Mouse (Mus musculus): ENCODE measurements at regions not wholly inside any gene's neighbourhood (a gene's known extent, or its start where the extent isn't known, plus 50 kb on each side); places are given as distances from the start of the nearest gene placed in this dataset.
"Not testable (repeated sequence)": the region's sequence is repeated elsewhere in the genome, so short reads cannot be mapped to it uniquely, and the experiment has no call there.

- H3K9ac ChIP-seq (ENCODE audit: low read length); H3K9me3 ChIP-seq (ENCODE audit: control insufficient read depth, low read length); H3K4me1 ChIP-seq (ENCODE audit: control insufficient read depth, insufficient read depth, low read length); H3K4me3 ChIP-seq (ENCODE audit: low read depth, low read length); ATAC-seq (ENCODE audit: insufficient number of reproducible peaks, low FRiP score, low TSS enrichment, low read depth); H3K27ac ChIP-seq (replicated peaks; ENCODE audit: low read depth, low read length); H3K36me3 ChIP-seq (ENCODE audit: control insufficient read depth, insufficient read depth, low read length); H3K4me2 ChIP-seq (ENCODE audit: low read depth, severe bottlenecking); DNase-seq (ENCODE audit: low spot score): not testable (repeated sequence)
- H3K27me3 ChIP-seq (ENCODE audit: control insufficient read depth, insufficient read depth, low read length), result peaks cover 39% of the 10 kb centered on the region
- 93% methylated on average over 19 of the region's 19 CpGs for whole genome bisulfite sequencing
These were observed 62.7 kb upstream of the Top1 start for GRCm38 (mm10) chr2:160583034-160583433.

GRCm38 (mm10) chr2:160583506-160583905 lies 62.2 kb upstream of the Top1 start:
- H3K27ac ChIP-seq (replicated peaks; ENCODE audit: low read depth, low read length), result no peak overlapping the region
- 61% methylated on average over 6 of the region's 6 CpGs for WGBS
- no peaks in the 10 kb centered on the region for H3K4me1 ChIP-seq (ENCODE audit: control insufficient read depth, insufficient read depth, low read length)
- no peaks in the 10 kb centered on the region for H3K9me3 ChIP-seq (ENCODE audit: control insufficient read depth, low read length)
- ATAC-seq (ENCODE audit: insufficient number of reproducible peaks, low FRiP score, low TSS enrichment, low read depth), result no peak
- no peak overlapping the region for H3K4me2 ChIP-seq (ENCODE audit: low read depth, severe bottlenecking)
- no peaks in the 10 kb centered on the region for H3K36me3 ChIP-seq (ENCODE audit: control insufficient read depth, insufficient read depth, low read length)
- H3K9ac ChIP-seq (ENCODE audit: low read length), result no peak overlapping the region
- no peak overlapping the region for H3K4me3 ChIP-seq (ENCODE audit: low read depth, low read length)
- no peak for DNase-seq (ENCODE audit: low spot score)
- H3K27me3 ChIP-seq (ENCODE audit: control insufficient read depth, insufficient read depth, low read length), result peaks cover 35% of the 10 kb centered on the region

GRCm38 (mm10) chr2:160584568-160584967 lies 61.1 kb upstream of the Top1 start:
- Histone ChIP-seq H3K4me2 (ENCODE audit: low read depth, severe bottlenecking) (no peak overlapping the region), H3K27me3 (ENCODE audit: control insufficient read depth, insufficient read depth, low read length) (peaks cover 27% of the 10 kb centered on the region), H3K27ac (replicated peaks; ENCODE audit: low read depth, low read length) (no peak overlapping the region), H3K4me3 (ENCODE audit: low read depth, low read length) (no peak overlapping the region), H3K36me3 (ENCODE audit: control insufficient read depth, insufficient read depth, low read length) (no peaks in the 10 kb centered on the region), H3K4me1 (ENCODE audit: control insufficient read depth, insufficient read depth, low read length) (no peaks in the 10 kb centered on the region), H3K9ac (ENCODE audit: low read length) (no peak overlapping the region), H3K9me3 (ENCODE audit: control insufficient read depth, low read length) (no peaks in the 10 kb centered on the region)
- no peak for DNase-seq (ENCODE audit: low spot score)
- ATAC-seq (ENCODE audit: insufficient number of reproducible peaks, low FRiP score, low TSS enrichment, low read depth), result no peak
- 51% methylated on average over 9 of the region's 9 CpGs for WGBS

DNA sequence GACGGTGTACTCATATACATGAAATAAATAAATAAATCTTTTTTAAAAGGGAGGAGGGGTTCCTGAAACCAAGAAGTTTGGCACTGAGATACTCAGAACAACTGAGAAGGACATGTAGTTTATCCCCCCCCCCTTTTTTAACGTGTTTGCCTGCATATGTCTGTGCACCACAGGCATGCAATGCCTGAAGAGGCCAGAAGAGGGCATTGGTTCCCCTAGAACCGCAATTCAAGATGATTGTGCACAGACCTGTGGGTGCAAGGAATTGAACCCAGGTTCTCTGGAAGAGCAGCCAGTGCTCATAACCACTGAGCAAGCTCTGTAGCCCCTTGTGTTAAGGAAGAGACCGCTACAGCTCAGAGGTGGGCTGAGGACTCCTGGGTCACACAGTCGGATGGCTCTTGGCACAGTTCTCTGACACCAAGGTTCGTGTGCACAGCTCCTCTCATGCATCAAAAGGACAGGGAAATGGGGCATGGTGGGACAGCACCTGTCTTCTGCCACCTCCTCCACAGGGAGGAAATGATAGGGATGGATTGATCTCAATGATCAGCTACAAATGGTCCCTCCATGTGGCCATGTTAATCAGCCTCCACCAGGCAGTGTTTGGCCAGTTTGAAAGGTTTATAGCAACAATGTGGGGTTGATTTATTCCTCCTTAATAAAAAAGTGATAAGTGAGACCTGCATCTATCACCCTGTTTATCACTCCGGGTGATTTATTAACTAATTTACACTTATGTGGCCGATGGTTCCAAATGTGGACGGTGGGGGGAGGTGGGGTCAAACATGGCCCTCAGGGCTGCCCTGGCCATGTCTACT lies 58.5 kb upstream of the Top1 start:
- Histone ChIP-seq H3K4me2 (ENCODE audit: low read depth, severe bottlenecking) (no peak overlapping the region), H3K4me1 (ENCODE audit: control insufficient read depth, insufficient read depth, low read length) (no peaks in the 10 kb centered on the region), H3K27me3 (ENCODE audit: control insufficient read depth, insufficient read depth, low read length) (peaks cover 5% of the 10 kb centered on the region; the same call in 1 of the 2 replicates), H3K36me3 (ENCODE audit: control insufficient read depth, insufficient read depth, low read length) (no peaks in the 10 kb centered on the region), H3K9me3 (ENCODE audit: control insufficient read depth, low read length) (no peaks in the 10 kb centered on the region), H3K27ac (replicated peaks; ENCODE audit: low read depth, low read length) (no peak overlapping the region), H3K9ac (ENCODE audit: low read length) (no peak overlapping the region), H3K4me3 (ENCODE audit: low read depth, low read length) (no peak overlapping the region)
- 53% methylated on average over 9 of the region's 9 CpGs for WGBS
- no peak for ATAC-seq (ENCODE audit: insufficient number of reproducible peaks, low FRiP score, low TSS enrichment, low read depth)
- no peak for DNase-seq (ENCODE audit: low spot score)

DNA sequence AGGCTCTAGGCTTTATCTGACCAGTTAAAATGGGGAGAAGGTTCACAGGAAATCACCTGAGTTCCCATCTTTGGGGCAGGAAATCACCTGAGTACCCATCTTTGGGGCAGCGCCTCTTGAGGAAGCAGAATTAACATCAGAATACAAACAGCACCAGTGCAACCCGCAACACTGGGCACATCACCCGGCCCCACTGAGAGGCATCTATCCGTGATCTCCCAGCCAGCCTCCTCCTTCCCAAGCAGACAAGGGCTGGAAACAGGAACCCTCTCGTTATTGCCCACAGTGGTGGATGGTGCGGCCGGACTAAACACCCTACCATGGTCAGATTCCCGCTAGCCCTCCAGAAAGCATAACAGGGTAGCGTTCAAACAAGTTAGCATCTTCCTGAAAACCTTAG lies 57.3 kb upstream of the Top1 start:
- H3K4me2 ChIP-seq (ENCODE audit: low read depth, severe bottlenecking), result no peak overlapping the region
- no peaks in the 10 kb centered on the region for H3K4me1 ChIP-seq (ENCODE audit: control insufficient read depth, insufficient read depth, low read length)
- no peaks in the 10 kb centered on the region for H3K36me3 ChIP-seq (ENCODE audit: control insufficient read depth, insufficient read depth, low read length)
- no peak overlapping the region for H3K9ac ChIP-seq (ENCODE audit: low read length)
- H3K9me3 ChIP-seq (ENCODE audit: control insufficient read depth, low read length), result no peaks in the 10 kb centered on the region
- WGBS, result 81% methylated on average over 9 of the region's 9 CpGs
- ATAC-seq (ENCODE audit: insufficient number of reproducible peaks, low FRiP score, low TSS enrichment, low read depth), result no peak
- peaks cover 5% of the 10 kb centered on the region; the same call in 1 of the 2 replicates for H3K27me3 ChIP-seq (ENCODE audit: control insufficient read depth, insufficient read depth, low read length)
- DNase-seq (ENCODE audit: low spot score), result no peak
- H3K4me3 ChIP-seq (ENCODE audit: low read depth, low read length), result no peak overlapping the region
- no peak overlapping the region for H3K27ac ChIP-seq (replicated peaks; ENCODE audit: low read depth, low read length)

DNA sequence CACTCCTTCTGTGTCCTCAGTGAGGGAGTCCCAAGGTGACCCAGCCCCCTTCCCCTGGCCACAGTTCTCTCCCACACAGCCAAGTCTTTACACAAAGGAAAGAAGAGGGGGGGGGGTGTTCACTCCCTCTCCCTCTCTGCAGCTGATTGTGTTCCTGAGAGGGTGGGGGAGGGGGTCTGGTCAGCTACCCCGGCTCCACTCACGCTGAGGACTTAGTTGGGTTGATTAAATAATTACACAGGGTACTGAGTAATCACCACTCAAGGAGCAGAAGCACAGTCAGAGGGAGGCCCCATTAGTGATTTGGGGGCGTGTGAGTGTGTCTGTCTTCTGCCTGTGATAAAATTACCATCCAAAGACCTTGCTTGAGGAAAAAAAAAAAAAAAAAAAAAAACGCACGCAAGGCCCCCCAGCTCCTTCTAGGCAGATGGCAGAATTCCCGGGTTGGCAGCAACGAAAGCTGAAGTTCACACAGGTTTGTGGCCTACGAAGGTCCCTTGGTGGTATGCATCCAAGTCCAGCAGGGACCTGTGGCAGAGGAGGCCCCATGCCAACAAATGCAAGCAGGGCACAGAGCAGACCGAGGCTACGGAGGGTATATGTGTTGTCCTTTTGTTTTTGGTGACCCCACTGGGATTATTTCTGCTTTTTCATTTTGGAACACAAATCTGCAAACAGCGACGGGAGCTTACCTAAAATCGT lies 55.3 kb upstream of the Top1 start:
- Histone ChIP-seq H3K4me1 (ENCODE audit: control insufficient read depth, insufficient read depth, low read length) (no peaks in the 10 kb centered on the region), H3K36me3 (ENCODE audit: control insufficient read depth, insufficient read depth, low read length) (no peaks in the 10 kb centered on the region), H3K9ac (ENCODE audit: low read length) (no peak overlapping the region), H3K27ac (replicated peaks; ENCODE audit: low read depth, low read length) (no peak overlapping the region), H3K9me3 (ENCODE audit: control insufficient read depth, low read length) (no peaks in the 10 kb centered on the region), H3K4me2 (ENCODE audit: low read depth, severe bottlenecking) (no peak overlapping the region), H3K27me3 (ENCODE audit: control insufficient read depth, insufficient read depth, low read length) (0 out of 2 replicates have a peak, but pooled peaks cover 2% of the 10 kb centered on the region), H3K4me3 (ENCODE audit: low read depth, low read length) (no peak overlapping the region)
- WGBS, result 55% methylated on average over 13 of the region's 13 CpGs
- no peak for DNase-seq (ENCODE audit: low spot score)
- no peak for ATAC-seq (ENCODE audit: insufficient number of reproducible peaks, low FRiP score, low TSS enrichment, low read depth)

GRCm38 (mm10) chr2:160591446-160592180 lies 54.1 kb upstream of the Top1 start:
- DNase-seq (ENCODE audit: low spot score) (no peak), ATAC-seq (ENCODE audit: insufficient number of reproducible peaks, low FRiP score, low TSS enrichment, low read depth) (no peak)
- H3K27me3 ChIP-seq (ENCODE audit: control insufficient read depth, insufficient read depth, low read length), result no peaks in the 10 kb centered on the region
- no peaks in the 10 kb centered on the region for H3K36me3 ChIP-seq (ENCODE audit: control insufficient read depth, insufficient read depth, low read length)
- H3K4me3 ChIP-seq (ENCODE audit: low read depth, low read length), result no peak overlapping the region
- H3K4me2 ChIP-seq (ENCODE audit: low read depth, severe bottlenecking), result no peak overlapping the region
- H3K9ac ChIP-seq (ENCODE audit: low read length), result no peak overlapping the region
- H3K27ac ChIP-seq (replicated peaks; ENCODE audit: low read depth, low read length), result no peak overlapping the region
- WGBS, result 78% methylated on average over 18 of the region's 18 CpGs
- no peaks in the 10 kb centered on the region for H3K4me1 ChIP-seq (ENCODE audit: control insufficient read depth, insufficient read depth, low read length)
- H3K9me3 ChIP-seq (ENCODE audit: control insufficient read depth, low read length), result no peaks in the 10 kb centered on the region

- no peak overlapping the region for H3K9ac ChIP-seq (ENCODE audit: low read length)
- no peak overlapping the region for H3K27ac ChIP-seq (replicated peaks; ENCODE audit: low read depth, low read length)
- no peaks in the 10 kb centered on the region for H3K4me1 ChIP-seq (ENCODE audit: control insufficient read depth, insufficient read depth, low read length)
- DNase-seq (ENCODE audit: low spot score) (peak; percentile 91), ATAC-seq (ENCODE audit: insufficient number of reproducible peaks, low FRiP score, low TSS enrichment, low read depth) (no peak)
- H3K27me3 ChIP-seq (ENCODE audit: control insufficient read depth, insufficient read depth, low read length), result no peaks in the 10 kb centered on the region
- no peak overlapping the region for H3K4me3 ChIP-seq (ENCODE audit: low read depth, low read length)
- H3K36me3 ChIP-seq (ENCODE audit: control insufficient read depth, insufficient read depth, low read length), result no peaks in the 10 kb centered on the region
- no peak overlapping the region for H3K4me2 ChIP-seq (ENCODE audit: low read depth, severe bottlenecking)
- H3K9me3 ChIP-seq (ENCODE audit: control insufficient read depth, low read length), result no peaks in the 10 kb centered on the region
- WGBS, result 2% methylated on average over 2 of the region's 2 CpGs
These were observed 52.7 kb upstream of the Top1 start for GRCm38 (mm10) chr2:160593035-160593434.
